Mouse (Mus musculus): ENCODE data around the gene Dctpp1.
A peak's percentile ranks its signal among the peaks of the same experiment; 100 is the strongest.

The Dctpp1 gene

GRCm38 (mm10) chr7:127260309-127261111 is at the start of gene Dctpp1:
Gene Dctpp1, minus strand, starts transcription at chr7:127260709.
- DNase-seq: peak; percentile 97

- no peak for DNase-seq
Measured at GRCm38 (mm10) chr7:127309951-127310350, 49.4 kb upstream of the Dctpp1 start.

GRCm38 (mm10) chr7:127308887-127309286 is 48.4 kb upstream of the Dctpp1 start:
- peak; percentile 66 for DNase-seq

- DNase-seq: no peak
Measured at GRCm38 (mm10) chr7:127308431-127308830, 47.9 kb upstream of the Dctpp1 start.

- DNase-seq: no peak
Measured at GRCm38 (mm10) chr7:127297586-127298193, 37.2 kb upstream of the Dctpp1 start.

- DNase-seq: no peak
Measured at GRCm38 (mm10) chr7:127296786-127297555, 36.5 kb upstream of the Dctpp1 start.

- no peak for DNase-seq
Measured at GRCm38 (mm10) chr7:127296098-127296497, 35.6 kb upstream of the Dctpp1 start, which contains the start of gene Itgal. Gene Itgal, plus strand, starts transcription at chr7:127296260.

- no peak for DNase-seq
Measured at GRCm38 (mm10) chr7:127290142-127290541, 29.6 kb upstream of the Dctpp1 start.

- DNase-seq: no peak
Measured at GRCm38 (mm10) chr7:127289306-127289705, 28.8 kb upstream of the Dctpp1 start.

GRCm38 (mm10) chr7:127287940-127288339 is 27.4 kb upstream of the Dctpp1 start:
- no peak for DNase-seq

GRCm38 (mm10) chr7:127285154-127285553 is 24.6 kb upstream of the Dctpp1 start:
- DNase-seq: no peak

- DNase-seq: no peak
Measured at GRCm38 (mm10) chr7:127282190-127282589, 21.7 kb upstream of the Dctpp1 start.

GRCm38 (mm10) chr7:127281114-127281513 is 20.6 kb upstream of the Dctpp1 start:
- no peak for DNase-seq

GRCm38 (mm10) chr7:127280092-127280491 is 19.6 kb upstream of the Dctpp1 start:
- DNase-seq: no peak

- DNase-seq: no peak
Measured at GRCm38 (mm10) chr7:127278311-127278710, 17.8 kb upstream of the Dctpp1 start.

GRCm38 (mm10) chr7:127276519-127276961 is 16.0 kb upstream of the Dctpp1 start:
- DNase-seq: no peak

- DNase-seq: peak; percentile 98
Measured at GRCm38 (mm10) chr7:127273925-127274789, 13.6 kb upstream of the Dctpp1 start, which contains the start of gene Sephs2. Gene Sephs2, minus strand, starts transcription at chr7:127274055.

GRCm38 (mm10) chr7:127273118-127273923 is 12.8 kb upstream of the Dctpp1 start:
- DNase-seq: peak; percentile 42

GRCm38 (mm10) chr7:127272566-127272965 is 12.1 kb upstream of the Dctpp1 start:
- DNase-seq: no peak

- DNase-seq: no peak
Measured at GRCm38 (mm10) chr7:127271093-127271492, 10.6 kb upstream of the Dctpp1 start.

- DNase-seq: no peak
Measured at GRCm38 (mm10) chr7:127270666-127271065, 10.2 kb upstream of the Dctpp1 start.

All from cerebellum, adult 8-10 months (tissue).